Mouse (Mus musculus) midbrain, postnatal 0 days (tissue): ENCODE data around the gene Xylt1. TPM values are rescaled to one million over a fixed set of nuclear protein-coding genes. Genes with fewer than 3 reads are reported as not detected.

Experiments
- ATAC-seq: fragments of 200-750 bp; cut with Nextera tagmentation; 2 replicates; pipeline ENCODE4 v1.8.0; 2017; ENCODE audit warnings: moderate number of reproducible peaks, mild to moderate bottlenecking, moderate TSS enrichment, moderate library complexity; ENCODE audit not compliant: low FRiP score
- DNase-seq: peaks from one replicate; pipeline ENCODE4 v3.0.0-alpha.2; 2015; ENCODE audit warnings: low spot score
- H3K27ac ChIP-seq: fragments of 300-500 bp; sonication (generic); 2 replicates; pipeline ENCODE4 v1.5.1; 2014; ENCODE audit warnings: low read depth, mild to moderate bottlenecking, low read length, mixed read lengths
- H3K27me3 ChIP-seq: fragments of 300-500 bp; sonication (generic); 2 replicates; pipeline ENCODE4 v1.6.1; 2014; ENCODE audit warnings: low read length, control low read depth, mixed read lengths; ENCODE audit not compliant: insufficient read depth
- H3K36me3 ChIP-seq: fragments of 300-500 bp; sonication (generic); 2 replicates; pipeline ENCODE4 v1.6.1; 2014; ENCODE audit warnings: low read length, control low read depth, mixed read lengths; ENCODE audit not compliant: insufficient read depth
- H3K4me1 ChIP-seq: fragments of 300-500 bp; sonication (generic); 2 replicates; pipeline ENCODE4 v1.6.1; 2014; ENCODE audit warnings: mild to moderate bottlenecking, control low read depth, antibody characterized with exemption, low read length, mixed read lengths; ENCODE audit not compliant: insufficient read depth
- H3K4me2 ChIP-seq: fragments of 300-500 bp; sonication (generic); 2 replicates; pipeline ENCODE4 v1.6.1; 2014; ENCODE audit warnings: low read depth, mild to moderate bottlenecking, low read length, mixed read lengths; ENCODE audit not compliant: poor library complexity, severe bottlenecking
- H3K4me3 ChIP-seq: fragments of 300-500 bp; sonication (generic); 2 replicates; pipeline ENCODE4 v1.5.1; 2014; ENCODE audit warnings: low read depth, mild to moderate bottlenecking, low read length, moderate library complexity
- H3K9ac ChIP-seq: fragments of 300-500 bp; sonication (generic); replicated peaks from 2 replicates; pipeline ENCODE4 v1.6.1; 2014; ENCODE audit warnings: mild to moderate bottlenecking, low read length, moderate library complexity, mixed read lengths; ENCODE audit not compliant: poor library complexity, severe bottlenecking
- H3K9me3 ChIP-seq: fragments of 300-500 bp; sonication (generic); 2 replicates; pipeline ENCODE4 v1.6.1; 2016; ENCODE audit warnings: low read length, control low read depth
- CTCF ChIP-seq: IDR thresholded peaks from 2 replicates; pipeline ENCODE4 v1.5.1; 2016; ENCODE audit warnings: antibody characterized with exemption, mild to moderate bottlenecking
- whole genome bisulfite sequencing: fragments of 180-500 bp; shearing (Covaris S2); extraction: QIAGEN DNeasy Blood & Tissue Kit; methylation state at CpG from one replicate; pipeline ENCODE4 v1.1.7; 2014; 5-methylcytosine and 5-hydroxymethylcytosine counted together
- polyA plus RNA-seq: library from polyadenylated mRNA; unstranded; fragments of >200 nt; fragmentation: Nextera tagmentation; extraction: Ambion mirVana; gene quantifications from 2 replicates; pipeline ENCODE4 v1.2.1, GENCODE M21; 2015
- total RNA-seq: library from RNA; depleted of rRNA; stranded (reverse); fragments of >200 nt; gene quantifications from 2 replicates; pipeline ENCODE4 v1.2.3, GENCODE M21; 2014

The Xylt1 gene
- total and polyA plus RNA-seq, 2 experiments from 2014 or later: 2.5 to 16.4 TPM

DNA sequence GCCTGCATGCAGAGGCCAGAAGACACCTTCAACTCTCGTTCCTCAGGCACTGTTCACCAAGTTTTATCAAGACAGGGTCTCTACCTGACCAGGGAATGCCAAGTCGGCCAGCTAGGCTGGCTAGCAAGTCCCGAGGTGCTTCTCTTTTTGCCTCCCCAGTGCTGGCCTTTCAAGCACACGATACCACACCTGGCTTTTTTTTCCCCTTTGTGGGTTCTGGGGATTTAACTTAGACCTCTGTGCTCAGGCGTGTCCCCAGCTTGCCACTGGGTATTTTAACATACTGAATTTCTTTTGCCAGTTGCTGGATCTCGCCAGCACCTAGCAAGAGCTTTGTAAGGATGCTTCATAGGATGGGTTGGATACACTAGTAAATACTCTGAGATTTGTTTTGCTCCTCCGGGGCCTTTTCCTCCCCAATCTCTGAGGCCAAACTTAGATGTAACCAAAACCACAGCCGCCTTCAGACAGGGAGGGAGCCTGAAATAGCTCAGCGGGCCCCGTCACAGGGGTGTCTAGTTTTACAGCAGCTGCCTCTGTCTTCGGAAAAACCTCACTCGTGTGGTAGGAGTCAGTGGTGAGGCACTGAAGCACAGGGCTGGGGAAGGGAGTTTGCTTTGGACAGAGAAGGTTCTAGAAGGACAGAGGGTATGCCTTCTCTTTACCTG lies 33.7 kb downstream of the Xylt1 start:
- no peak overlapping the region for H3K4me2 ChIP-seq
- 87% methylated on average over 12 of the region's 12 CpGs for WGBS
- DNase-seq (no peak), ATAC-seq (no peak)
- H3K27me3 ChIP-seq: no peaks in the 10 kb centered on the region
- no peak overlapping the region for H3K27ac ChIP-seq
- H3K4me3 ChIP-seq: no peak overlapping the region
- no peaks in the 10 kb centered on the region for H3K9me3 ChIP-seq
- no peak overlapping the region for H3K9ac ChIP-seq
- H3K4me1 ChIP-seq: peaks cover 2% of the 10 kb centered on the region; the same call in 1 of the 2 replicates
- TF ChIP-seq CTCF: no peak
- no peaks in the 10 kb centered on the region for H3K36me3 ChIP-seq

GRCm38 (mm10) chr7:117415009-117415363 lies 34.2 kb downstream of the Xylt1 start:
- no peak overlapping the region for H3K9ac ChIP-seq
- H3K4me1 ChIP-seq: peaks cover 2% of the 10 kb centered on the region; the same call in 1 of the 2 replicates
- H3K9me3 ChIP-seq: no peaks in the 10 kb centered on the region
- H3K36me3 ChIP-seq: no peaks in the 10 kb centered on the region
- no peak for TF ChIP-seq CTCF
- H3K27me3 ChIP-seq: no peaks in the 10 kb centered on the region
- H3K4me2 ChIP-seq: no peak overlapping the region
- ATAC-seq: no peak
- 90% methylated on average over 8 of the region's 8 CpGs for WGBS
- DNase-seq: no peak
- no peak overlapping the region for H3K4me3 ChIP-seq
- no peak overlapping the region for H3K27ac ChIP-seq

DNA sequence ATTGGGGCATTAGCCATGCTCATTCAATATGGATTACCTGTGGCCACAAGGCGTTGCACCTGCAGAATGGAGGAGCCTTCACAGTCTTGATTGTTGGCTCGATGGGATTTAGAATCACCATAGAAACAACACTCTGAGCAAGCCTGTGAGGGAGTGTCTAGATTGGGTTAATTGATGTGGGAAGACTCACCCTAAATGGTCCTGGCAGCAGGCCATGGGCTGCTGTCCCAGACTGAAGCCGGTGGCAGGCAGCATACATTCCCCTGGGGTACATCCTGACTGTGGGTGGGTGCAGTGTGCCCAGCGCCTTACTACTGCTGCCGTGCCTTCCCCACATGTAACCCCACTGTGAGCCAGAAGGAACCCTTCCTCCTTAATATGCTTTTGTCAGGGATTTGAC lies 38.3 kb downstream of the Xylt1 start:
- ATAC-seq (no peak), DNase-seq (peak; percentile 66)
- WGBS: 28% methylated on average over 5 of the region's 5 CpGs

DNA sequence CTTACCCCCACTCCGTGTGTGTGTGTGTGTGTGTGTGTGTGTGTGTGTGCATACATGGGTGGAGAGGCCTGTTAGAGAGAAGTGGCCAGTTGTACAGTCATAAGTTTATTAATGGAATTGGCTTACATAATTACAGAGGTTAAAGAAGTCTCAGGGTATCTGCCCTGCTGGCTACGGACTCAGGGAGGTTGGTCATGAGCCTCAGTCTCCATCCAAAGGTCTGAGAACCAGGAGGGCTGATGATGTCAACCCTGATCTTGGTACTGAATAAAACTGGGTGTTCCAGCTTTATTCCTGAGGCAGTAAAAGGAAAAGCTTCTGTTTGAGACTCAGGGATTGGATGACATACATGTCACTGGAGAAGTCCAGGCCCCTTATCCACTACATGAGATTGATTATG lies 39.1 kb downstream of the Xylt1 start:
- no peaks in the 10 kb centered on the region for H3K27me3 ChIP-seq
- H3K4me1 ChIP-seq: peaks cover 2% of the 10 kb centered on the region; the same call in 1 of the 2 replicates
- H3K27ac ChIP-seq: no peak overlapping the region
- H3K4me2 ChIP-seq: no peak overlapping the region
- H3K36me3 ChIP-seq: no peaks in the 10 kb centered on the region
- H3K4me3 ChIP-seq: no peak overlapping the region
- ATAC-seq (no peak), DNase-seq (no peak)
- H3K9me3 ChIP-seq: no peaks in the 10 kb centered on the region
- 95% methylated on average over 2 of the region's 2 CpGs for WGBS
- no peak overlapping the region for H3K9ac ChIP-seq
- TF ChIP-seq CTCF: no peak

More for the DNA sequence above, 38.3 kb downstream of the Xylt1 start:
- Histone ChIP-seq H3K9me3 (no peaks in the 10 kb centered on the region), H3K27me3 (no peaks in the 10 kb centered on the region), H3K4me1 (peaks cover 2% of the 10 kb centered on the region; the same call in 1 of the 2 replicates), H3K27ac (no peak overlapping the region), H3K9ac (no peak overlapping the region), H3K4me2 (no peak overlapping the region), H3K36me3 (no peaks in the 10 kb centered on the region), H3K4me3 (no peak overlapping the region)
- TF ChIP-seq CTCF: no peak

- Histone ChIP-seq H3K4me3 (no peak overlapping the region), H3K9me3 (no peaks in the 10 kb centered on the region), H3K27ac (no peak overlapping the region), H3K9ac (no peak overlapping the region), H3K36me3 (no peaks in the 10 kb centered on the region), H3K27me3 (no peaks in the 10 kb centered on the region), H3K4me2 (no peak overlapping the region), H3K4me1 (peaks cover 2% of the 10 kb centered on the region; the same call in 1 of the 2 replicates)
- ATAC-seq (no peak), DNase-seq (no peak)
- no peak for TF ChIP-seq CTCF
These were observed 39.5 kb downstream of the Xylt1 start for GRCm38 (mm10) chr7:117420301-117420700.

GRCm38 (mm10) chr7:117420836-117421566 lies 40.2 kb downstream of the Xylt1 start:
- Histone ChIP-seq H3K27me3 (no peaks in the 10 kb centered on the region), H3K9ac (no peak overlapping the region), H3K4me3 (no peak overlapping the region), H3K36me3 (no peaks in the 10 kb centered on the region), H3K9me3 (no peaks in the 10 kb centered on the region), H3K4me1 (peaks cover 2% of the 10 kb centered on the region; the same call in 1 of the 2 replicates), H3K27ac (no peak overlapping the region), H3K4me2 (no peak overlapping the region)
- ATAC-seq (no peak), DNase-seq (peak; percentile 39)
- TF ChIP-seq CTCF: no peak
- 51% methylated on average over 11 of the region's 11 CpGs for WGBS
